Mouse (Mus musculus) cerebellum, adult 2 months (tissue): ENCODE measurements at regions not wholly inside any gene's neighbourhood (a gene's known extent, or its start where the extent isn't known, plus 50 kb on each side); places are given as distances from the start of the nearest gene placed in this dataset.

Experiments
- CTCF ChIP-seq: fragments of 200-500 bp; IDR thresholded peaks from 2 replicates; pipeline ENCODE4 v1.5.1; 2011; ENCODE audit warnings: low read depth, mild to moderate bottlenecking, control low read depth, low read length, moderate library complexity, borderline replicate concordance; ENCODE audit not compliant: insufficient read depth
- POLR2A ChIP-seq: fragments of 200-500 bp; IDR thresholded peaks from 2 replicates; pipeline ENCODE4 v1.6.1; 2011; ENCODE audit warnings: low read length, control low read depth, borderline replicate concordance; ENCODE audit not compliant: insufficient read depth

- TF ChIP-seq CTCF (no peak), POLR2A (no peak)
Observed at GRCm38 (mm10) chr2:171371751-171372150, 640.1 kb downstream of the Dok5 start.
